Mouse (Mus musculus): ENCODE results near the gene Zfp941. TPM values are rescaled to one million over a fixed set of nuclear protein-coding genes. Genes with fewer than 3 reads are reported as not detected.

Gene Zfp941
- polyA plus RNA-seq (2016; fragmentation: Nextera tagmentation; extraction: Ambion mirVana): 0.43 and 0.51 TPM in 2 replicates

GRCm38 (mm10) chr7:140821653-140822329, at the start of gene Zfp941:
Zfp941 (minus strand) TSS chr7:140822178.
- Histone ChIP-seq H3K4me3 (peak within 1 kb of the TSS; percentile 41), H3K9ac (peak within 1 kb of the TSS; percentile 9; the same call in 1 of the 2 replicates), H3K9me3 (replicated peaks) (no peaks in the 10 kb centered on the region), H3K27ac (no peak within 1 kb of the TSS), H3K36me3 (no peaks in the 10 kb centered on the region), H3K4me2 (peak within 1 kb of the TSS; percentile 64), H3K4me1 (0 out of 2 replicates have a peak, but pooled peaks cover 9% of the 10 kb centered on the region), H3K27me3 (replicated peaks) (peaks cover 7% of the 10 kb centered on the region; the same call in 1 of the 2 replicates)
- 5% methylated on average over 21 of the region's 21 CpGs for WGBS (ENCODE audit: insufficient replicate concordance)
- peak; percentile 63 for ATAC-seq

- no peak for ATAC-seq
- H3K9me3 ChIP-seq (replicated peaks): no peaks in the 10 kb centered on the region
- 84% methylated on average over 12 of the region's 12 CpGs for WGBS (ENCODE audit: insufficient replicate concordance)
Observed at GRCm38 (mm10) chr7:140864761-140865160, 42.8 kb upstream of the Zfp941 start.

GRCm38 (mm10) chr7:140860728-140861127, 38.8 kb upstream of the Zfp941 start:
- no peak for ATAC-seq
- H3K36me3 ChIP-seq: peaks cover 76% of the 10 kb centered on the region

More at GRCm38 (mm10) chr7:140864761-140865160, 42.8 kb upstream of the Zfp941 start:
- Histone ChIP-seq H3K9ac (no peak overlapping the region), H3K36me3 (peaks cover 92% of the 10 kb centered on the region), H3K27ac (no peak overlapping the region), H3K4me2 (no peak overlapping the region), H3K4me3 (no peak overlapping the region), H3K4me1 (no peaks in the 10 kb centered on the region), H3K27me3 (replicated peaks) (no peaks in the 10 kb centered on the region)

GRCm38 (mm10) chr7:140859997-140860396, 38.0 kb upstream of the Zfp941 start:
- H3K9ac ChIP-seq: no peak overlapping the region
- WGBS (ENCODE audit: insufficient replicate concordance): 63% methylated on average over 6 of the region's 6 CpGs
- H3K27me3 ChIP-seq (replicated peaks): no peaks in the 10 kb centered on the region
- no peak overlapping the region for H3K4me2 ChIP-seq
- peaks cover 71% of the 10 kb centered on the region for H3K36me3 ChIP-seq
- H3K27ac ChIP-seq: no peak overlapping the region
- H3K4me1 ChIP-seq: peaks cover 28% of the 10 kb centered on the region
- no peaks in the 10 kb centered on the region for H3K9me3 ChIP-seq (replicated peaks)
- no peak overlapping the region for H3K4me3 ChIP-seq
- no peak for ATAC-seq

More at GRCm38 (mm10) chr7:140860728-140861127, 38.8 kb upstream of the Zfp941 start:
- H3K4me2 ChIP-seq: no peak overlapping the region
- no peak overlapping the region for H3K27ac ChIP-seq
- no peaks in the 10 kb centered on the region for H3K27me3 ChIP-seq (replicated peaks)
- H3K9me3 ChIP-seq (replicated peaks): no peaks in the 10 kb centered on the region
- H3K9ac ChIP-seq: no peak overlapping the region
- peaks cover 22% of the 10 kb centered on the region for H3K4me1 ChIP-seq
- 82% methylated on average over 5 of the region's 5 CpGs for WGBS (ENCODE audit: insufficient replicate concordance)
- H3K4me3 ChIP-seq: no peak overlapping the region

GRCm38 (mm10) chr7:140858746-140859145, 36.8 kb upstream of the Zfp941 start:
- peak overlapping the region; percentile 89; the same call in 1 of the 2 replicates for H3K4me3 ChIP-seq
- H3K9ac ChIP-seq: peak overlapping the region; percentile 3; the same call in 1 of the 2 replicates
- H3K36me3 ChIP-seq: peaks cover 71% of the 10 kb centered on the region

GRCm38 (mm10) chr7:140857550-140858505, 35.9 kb upstream of the Zfp941 start, which contains the start of gene Bet1l:
Bet1l (minus strand) TSS chr7:140857577.
- peak within 1 kb of the TSS; percentile 87 for H3K9ac ChIP-seq
- H3K4me1 ChIP-seq: peaks cover 44% of the 10 kb centered on the region
- no peaks in the 10 kb centered on the region for H3K9me3 ChIP-seq (replicated peaks)
- H3K27ac ChIP-seq: peak within 1 kb of the TSS; percentile 98
- H3K4me3 ChIP-seq: peak within 1 kb of the TSS; percentile 89
- H3K36me3 ChIP-seq: peaks cover 71% of the 10 kb centered on the region
- peak; percentile 20 for ATAC-seq
- WGBS (ENCODE audit: insufficient replicate concordance): 27% methylated on average over 40 of the region's 40 CpGs
- H3K27me3 ChIP-seq (replicated peaks): no peaks in the 10 kb centered on the region
- H3K4me2 ChIP-seq: peak within 1 kb of the TSS; percentile 96

More at GRCm38 (mm10) chr7:140858746-140859145, 36.8 kb upstream of the Zfp941 start:
- Histone ChIP-seq H3K27me3 (replicated peaks) (no peaks in the 10 kb centered on the region), H3K4me2 (peak overlapping the region; percentile 96), H3K27ac (no peak overlapping the region), H3K9me3 (replicated peaks) (no peaks in the 10 kb centered on the region), H3K4me1 (peaks cover 41% of the 10 kb centered on the region)
- ATAC-seq: no peak
- WGBS (ENCODE audit: insufficient replicate concordance): 89% methylated on average over 8 of the region's 8 CpGs

- Histone ChIP-seq H3K4me3 (peak within 1 kb of the TSS; percentile 89), H3K4me1 (peaks cover 44% of the 10 kb centered on the region), H3K4me2 (peak within 1 kb of the TSS; percentile 96), H3K9ac (peak within 1 kb of the TSS; percentile 87), H3K27ac (peak within 1 kb of the TSS; percentile 98), H3K9me3 (replicated peaks) (no peaks in the 10 kb centered on the region), H3K36me3 (peaks cover 71% of the 10 kb centered on the region), H3K27me3 (replicated peaks) (no peaks in the 10 kb centered on the region)
- WGBS (ENCODE audit: insufficient replicate concordance): under 1% methylated on average over 50 of the region's 50 CpGs
- ATAC-seq: peak; percentile 84
Observed at GRCm38 (mm10) chr7:140856785-140857549, 35.0 kb upstream of the Zfp941 start, which contains the start of gene Ric8a. Ric8a (plus strand) TSS chr7:140856957.

GRCm38 (mm10) chr7:140855860-140856784, 34.1 kb upstream of the Zfp941 start, which contains the start of gene Gm45785:
Gm45785 (minus strand) TSS chr7:140856331.
- Histone ChIP-seq H3K27ac (peak within 1 kb of the TSS; percentile 98), H3K27me3 (replicated peaks) (no peaks in the 10 kb centered on the region), H3K36me3 (peaks cover 70% of the 10 kb centered on the region), H3K9me3 (replicated peaks) (no peaks in the 10 kb centered on the region), H3K4me3 (peak within 1 kb of the TSS; percentile 89), H3K4me1 (peaks cover 44% of the 10 kb centered on the region), H3K4me2 (peak within 1 kb of the TSS; percentile 96), H3K9ac (peak within 1 kb of the TSS; percentile 87)
- peak; percentile 77 for ATAC-seq
- under 1% methylated on average over 51 of the region's 51 CpGs for WGBS (ENCODE audit: insufficient replicate concordance)

- Histone ChIP-seq H3K36me3 (peaks cover 64% of the 10 kb centered on the region), H3K9me3 (replicated peaks) (no peaks in the 10 kb centered on the region), H3K27ac (peak overlapping the region; percentile 98), H3K4me2 (peak overlapping the region; percentile 96), H3K4me1 (peaks cover 44% of the 10 kb centered on the region), H3K9ac (peak overlapping the region; percentile 87), H3K4me3 (peak overlapping the region; percentile 89), H3K27me3 (replicated peaks) (no peaks in the 10 kb centered on the region)
- WGBS (ENCODE audit: insufficient replicate concordance): 65% methylated on average over 9 of the region's 9 CpGs
- ATAC-seq: no peak
Observed at GRCm38 (mm10) chr7:140855181-140855580, 33.2 kb upstream of the Zfp941 start.

GRCm38 (mm10) chr7:140854483-140854882, 32.5 kb upstream of the Zfp941 start:
- H3K4me2 ChIP-seq: peak overlapping the region; percentile 96; the same call in 1 of the 2 replicates
- H3K4me1 ChIP-seq: peaks cover 42% of the 10 kb centered on the region
- no peak overlapping the region for H3K9ac ChIP-seq
- no peaks in the 10 kb centered on the region for H3K9me3 ChIP-seq (replicated peaks)
- ATAC-seq: no peak
- WGBS (ENCODE audit: insufficient replicate concordance): 93% methylated on average over 18 of the region's 18 CpGs
- no peaks in the 10 kb centered on the region for H3K27me3 ChIP-seq (replicated peaks)
- H3K36me3 ChIP-seq: peaks cover 57% of the 10 kb centered on the region
- H3K27ac ChIP-seq: no peak overlapping the region
- H3K4me3 ChIP-seq: peak overlapping the region; percentile 89; the same call in 1 of the 2 replicates

All from liver, embryonic 12.5 days (tissue).